Mouse (Mus musculus): Measurements from ENCODE around the gene Spg7. TPM values are rescaled to one million over a fixed set of nuclear protein-coding genes. Genes with fewer than 3 reads are reported as not detected.

Spg7 gene
- total RNA-seq, 4 experiments from 2014 or later = 74.1 to 81.0 (median 77.4) TPM

DNA sequence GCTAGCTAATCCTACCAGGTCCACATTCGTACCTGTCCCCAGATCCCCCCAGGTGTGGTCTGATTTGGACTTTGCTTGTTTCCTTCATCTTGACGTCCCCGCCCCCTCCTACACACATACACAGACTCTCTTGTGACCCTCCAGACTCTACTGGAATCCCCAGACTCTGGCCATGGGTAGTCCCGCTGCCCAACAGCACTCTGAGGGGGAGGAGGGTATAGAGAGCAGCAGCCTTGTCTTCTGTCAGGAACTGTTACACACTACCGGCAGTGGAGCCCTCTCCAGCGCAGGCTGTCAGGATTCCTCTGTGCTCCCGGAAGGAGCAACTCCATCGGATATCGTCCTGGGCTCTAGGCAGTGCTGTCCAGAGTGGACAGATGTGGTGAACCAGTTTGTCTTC lies 68.3 kb downstream of the Spg7 start:
- DNase-seq (ENCODE audit: low spot score in 2 of 2) = no peak

DNA sequence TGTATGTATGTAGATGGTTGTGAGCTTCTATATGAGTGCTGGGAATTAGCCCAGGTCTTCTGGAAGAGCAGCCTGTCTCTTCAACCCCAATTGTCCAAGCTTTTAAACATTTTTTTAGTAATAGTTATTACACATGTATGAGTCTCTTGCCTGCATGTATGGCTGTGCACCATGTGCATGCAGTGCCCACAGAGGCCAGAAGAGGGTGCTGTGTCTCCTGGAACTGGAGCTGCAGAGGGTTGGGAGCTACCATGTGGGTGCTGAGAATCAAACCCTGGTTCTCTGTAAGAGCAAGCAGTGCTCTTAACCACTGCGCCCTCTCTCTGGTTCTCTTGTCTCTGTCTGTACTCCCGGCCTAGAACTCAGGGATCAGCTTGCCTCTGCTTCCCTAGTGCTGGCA lies 70.2 kb downstream of the Spg7 start:
- DNase-seq (ENCODE audit: low spot score in 2 of 2) = no peak

DNA sequence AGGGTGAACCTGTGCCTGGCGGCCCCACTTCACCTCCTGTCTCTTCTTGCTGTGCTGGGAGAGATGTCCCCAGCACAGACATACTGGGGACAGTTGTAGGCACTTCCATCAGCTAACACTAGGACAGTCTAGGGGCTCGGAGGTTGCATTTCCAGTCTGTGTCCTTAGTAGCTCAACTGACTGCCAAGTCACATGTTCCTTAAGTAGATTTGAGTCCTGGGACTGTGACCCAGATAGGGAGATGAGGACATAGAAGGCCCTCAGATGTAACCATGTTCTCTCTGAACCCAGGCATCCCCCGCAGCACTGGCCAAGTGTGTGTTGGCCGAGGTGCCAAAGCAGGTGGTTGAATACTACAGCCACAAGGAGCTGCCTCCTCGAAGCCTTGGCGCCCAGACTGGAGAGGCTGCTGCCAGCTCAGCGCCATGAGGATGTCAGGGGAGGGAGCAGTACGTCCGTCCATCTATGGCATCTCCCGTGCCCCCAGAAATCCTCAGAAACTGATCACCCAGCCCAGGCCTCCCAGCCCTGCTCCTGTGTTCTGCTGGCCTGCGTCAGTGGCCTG lies 71.5 kb downstream of the Spg7 start:
- no peak for DNase-seq (ENCODE audit: low spot score in 2 of 2)

DNA sequence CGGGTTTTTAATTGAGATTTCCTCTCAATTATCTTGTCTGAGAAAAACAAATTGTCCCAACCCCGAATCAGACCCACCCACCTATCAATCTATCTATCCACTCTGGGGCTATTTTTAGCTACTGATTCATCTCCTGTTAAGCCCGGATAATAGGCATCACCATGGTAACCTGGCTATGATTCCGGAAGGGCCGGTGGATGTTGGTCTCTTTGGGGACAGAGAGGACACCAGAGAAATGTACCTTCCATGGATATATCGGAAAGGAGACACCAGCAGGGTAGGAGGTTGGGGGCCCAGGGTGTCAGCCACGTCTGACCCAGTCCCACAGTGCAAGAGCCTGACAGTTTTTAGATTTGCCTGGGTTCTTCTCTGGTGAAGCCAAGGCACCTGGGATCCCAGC lies 72.7 kb downstream of the Spg7 start:
- DNase-seq (ENCODE audit: low spot score in 2 of 2) = no peak

DNA sequence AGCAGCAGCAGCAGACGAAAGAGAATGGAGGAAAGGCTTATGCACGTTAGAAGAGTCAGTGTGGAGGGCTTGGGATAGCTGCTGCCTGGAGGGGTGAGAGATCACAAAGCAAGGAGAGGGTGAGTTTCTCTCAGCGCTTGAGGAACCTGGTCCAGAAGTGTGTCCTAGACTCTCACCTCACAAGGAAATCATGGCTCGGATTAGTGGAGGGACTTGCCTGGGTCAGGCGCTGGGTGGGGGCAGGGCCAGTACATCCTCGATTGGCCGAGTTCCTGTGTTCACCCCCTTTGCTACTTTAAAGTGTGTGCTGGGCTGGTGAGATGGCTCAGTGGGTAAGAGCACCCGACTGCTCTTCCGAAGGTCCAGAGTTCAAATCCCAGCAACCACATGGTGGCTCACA lies 73.1 kb downstream of the Spg7 start:
- no peak for DNase-seq (ENCODE audit: low spot score in 2 of 2)

DNA sequence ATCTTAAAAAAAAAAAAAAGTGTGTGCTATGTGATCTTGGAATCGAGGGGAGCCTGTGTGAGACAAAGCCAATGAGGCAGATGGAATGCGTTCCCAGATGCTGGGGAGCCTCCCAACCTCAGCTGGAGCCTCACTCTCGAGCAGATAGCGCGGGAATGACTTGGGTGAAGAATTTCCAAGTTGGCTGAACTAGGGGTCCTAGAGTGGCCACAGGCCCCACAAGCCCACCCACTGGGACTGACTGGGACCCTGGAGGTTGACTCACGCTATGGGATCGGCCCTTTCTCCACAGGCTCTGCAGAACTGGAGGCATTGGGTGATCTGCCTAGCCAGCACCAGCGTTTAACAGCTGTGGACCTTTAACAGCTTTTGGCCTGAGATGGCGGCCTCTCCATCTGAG lies 73.5 kb downstream of the Spg7 start:
- no peak for DNase-seq (ENCODE audit: low spot score in 2 of 2)

DNA sequence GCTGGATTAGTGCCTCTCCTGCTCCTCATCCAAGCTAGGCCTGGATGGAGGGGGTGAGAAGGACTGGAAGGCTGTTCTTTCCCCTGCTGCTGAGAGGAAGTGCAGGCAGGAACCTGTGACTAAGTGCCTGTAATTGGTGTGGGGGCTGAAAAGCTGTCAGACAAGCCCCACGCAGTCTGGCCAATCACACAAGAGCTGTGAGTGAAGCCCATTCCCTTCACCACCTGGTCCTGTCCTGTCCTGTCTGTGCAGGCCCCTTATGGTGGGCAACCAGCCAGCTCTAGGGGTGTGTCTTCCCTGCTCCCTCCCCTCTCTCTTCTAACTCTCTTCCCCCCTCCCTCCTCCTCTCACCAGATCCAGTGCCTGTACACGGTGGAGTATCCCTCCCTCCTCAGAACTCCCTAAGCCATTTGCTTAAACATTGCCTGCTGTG lies 74.9 kb downstream of the Spg7 start:
- no peak for DNase-seq (ENCODE audit: low spot score in 2 of 2)

DNA sequence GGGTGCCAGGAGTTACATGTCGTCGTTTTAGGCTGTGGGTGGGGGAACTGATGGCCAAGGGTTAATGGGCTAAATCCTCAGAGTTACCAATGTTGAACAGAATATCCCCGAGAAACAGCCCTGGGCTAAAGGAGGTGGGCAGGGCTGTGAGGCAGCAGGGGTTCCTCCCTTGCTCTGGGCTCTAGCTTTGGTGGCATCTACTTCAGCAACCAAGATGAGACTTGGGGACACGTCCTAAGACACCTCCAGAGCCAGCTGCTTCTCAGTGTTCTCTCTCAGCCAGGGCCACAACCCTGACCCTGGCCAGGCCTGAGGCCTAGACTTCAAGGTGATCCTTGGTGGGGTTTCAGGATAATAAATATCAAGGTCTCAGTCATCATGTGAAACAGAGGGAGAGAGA lies 76.0 kb downstream of the Spg7 start:
- DNase-seq (ENCODE audit: low spot score in 2 of 2) = no peak

DNA sequence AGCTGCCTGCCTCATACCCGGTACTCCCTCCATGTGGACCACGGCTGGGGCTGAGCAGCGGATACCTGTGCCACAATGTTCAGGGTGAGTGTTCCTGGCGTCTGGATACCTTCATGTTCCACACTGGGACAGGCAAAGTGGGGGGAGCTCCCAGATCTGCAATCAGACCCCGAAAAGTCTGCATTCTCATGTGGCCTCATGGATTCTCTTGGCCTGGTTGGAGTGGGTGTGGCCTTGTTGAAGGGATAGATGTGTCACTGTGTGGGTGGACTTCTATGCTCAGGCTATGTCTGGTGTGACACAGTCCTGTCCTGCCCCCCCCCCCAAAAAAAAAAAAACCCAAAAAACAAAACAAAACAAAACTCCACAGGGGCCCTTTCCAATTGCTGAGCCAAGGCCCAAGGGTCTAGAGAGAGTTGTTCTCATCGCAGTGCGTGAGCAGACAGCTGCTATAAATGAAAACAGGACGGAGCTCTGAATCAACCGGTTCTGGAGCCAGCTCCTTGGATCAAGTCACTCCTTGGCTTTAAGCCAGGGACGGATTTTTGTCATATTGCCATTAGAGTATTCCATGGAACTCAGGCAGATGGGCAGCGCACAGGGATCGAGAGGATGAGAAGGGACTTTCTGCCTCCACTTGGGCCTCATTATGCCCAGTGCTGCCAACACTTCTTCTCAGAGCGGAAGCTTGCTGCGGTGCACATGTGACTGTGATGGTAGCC lies 79.2 kb downstream of the Spg7 start:
- peak; percentile 72 to 83 for DNase-seq (ENCODE audit: low spot score in 2 of 2)

DNA sequence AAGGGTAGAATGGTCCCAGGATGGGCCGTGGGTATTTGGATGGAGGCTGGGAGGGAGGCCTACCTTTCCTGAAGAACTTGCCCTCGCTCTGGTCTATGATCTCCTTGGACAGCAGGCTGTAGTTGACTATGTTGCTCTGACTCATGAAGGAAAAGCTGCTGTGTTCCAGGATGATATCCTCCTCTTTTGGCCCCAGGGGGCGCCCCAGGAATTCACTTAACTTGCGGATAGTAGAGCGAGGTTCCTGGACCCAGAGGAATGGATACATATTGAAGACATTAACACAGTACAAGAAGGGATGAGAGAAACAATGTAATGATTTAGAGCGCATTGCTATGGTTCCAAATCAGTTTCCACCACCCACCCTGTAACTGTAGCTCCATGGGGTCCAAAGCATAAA lies 82.5 kb downstream of the Spg7 start:
- peak; percentile 47 to 64 for DNase-seq (ENCODE audit: low spot score in 2 of 2)

DNA sequence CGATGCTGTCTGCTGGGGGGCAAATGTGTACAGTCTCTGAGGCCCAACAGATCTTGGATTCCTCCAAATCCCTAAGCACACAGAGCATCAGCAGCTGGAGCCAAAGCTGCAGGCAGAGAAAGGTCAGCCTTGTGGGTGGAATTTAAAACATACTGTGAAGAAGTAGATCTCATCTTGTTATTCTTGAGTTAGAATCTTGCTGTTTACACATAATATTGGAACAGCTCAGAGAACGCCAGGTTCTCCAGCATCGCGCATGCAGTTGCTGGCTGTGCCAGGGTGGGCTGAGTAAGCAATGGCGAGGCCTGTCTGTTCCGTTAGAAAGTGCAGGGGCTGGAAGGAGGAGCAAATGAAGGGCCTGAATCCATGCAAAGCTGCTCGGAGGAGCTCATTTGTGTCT lies 83.6 kb downstream of the Spg7 start:
- DNase-seq (ENCODE audit: low spot score in 2 of 2) = no peak

Small RNA genes within 50 kb of the gene (microRNA-seq; reads per million reads assigned to microRNA genes)
- gene Mir7079 (not detected), gene Mir7080 (not detected)

Other genes with a start within 250 kb of the Spg7 start
- 10 to 100 TPM; 17.7 to 29.9 (median 21.9) TPM for gene Cdh15, start 215.0 kb upstream of the Spg7 start, total RNA-seq (2022)
- gene Ankrd11, start 20.7 kb upstream of the Spg7 start, total RNA-seq (2022) = 10 to 100 TPM; 55.0 to 63.5 (median 62.4) TPM
- 100 to 1,000 TPM; 382 to 564 (median 462) TPM for gene Rpl13, start 39.4 kb downstream of the Spg7 start, total RNA-seq (2022)
- gene Cpne7, start 54.4 kb downstream of the Spg7 start, total RNA-seq (2022) = under 1 TPM in 1 of 4 experiments, not detected in 3; 0.24 TPM
- gene Sult5a1, start 95.4 kb downstream of the Spg7 start, total RNA-seq (2022) = 1 to 10 TPM in 2 of 4 experiments, under 1 TPM in 2; 0.58 to 2.9 (median 0.88) TPM
- gene Dpep1, start 123.3 kb downstream of the Spg7 start, total RNA-seq (2022) = 10 to 100 TPM in 2 of 4 experiments, 1 to 10 TPM in 2; 5.6 to 14.7 (median 9.7) TPM
- gene Chmp1a, start 149.8 kb downstream of the Spg7 start, total RNA-seq (2022) = 10 to 100 TPM; 51.5 to 60.8 (median 56.0) TPM
- gene Spata33, start 149.9 kb downstream of the Spg7 start, total RNA-seq (2022) = 1 to 10 TPM in 1 of 4 experiments, under 1 TPM in 3; 0.12 to 1.6 (median 0.58) TPM
- 10 to 100 TPM in 3 of 4 experiments, 1 to 10 TPM in 1; 9.7 to 14.3 (median 12.0) TPM for gene Cdk10, start 161.9 kb downstream of the Spg7 start, total RNA-seq (2022)
- 1 to 10 TPM in 3 of 4 experiments, under 1 TPM in 1; 0.97 to 1.8 (median 1.3) TPM for gene Spata2l, start 173.3 kb downstream of the Spg7 start, total RNA-seq (2022)
- 1 to 10 TPM; 3.8 to 8.4 (median 5.4) TPM for gene Zfp276, start 191.3 kb downstream of the Spg7 start, total RNA-seq (2022)
- gene Vps9d1, start 191.4 kb downstream of the Spg7 start, total RNA-seq (2022) = 10 to 100 TPM; 13.7 to 22.6 (median 21.7) TPM